Mouse (Mus musculus): ENCODE measurements around the gene Gm3383. TPM values are rescaled to one million over a fixed set of nuclear protein-coding genes. Genes with fewer than 3 reads are reported as not detected.
"Not testable (repeated sequence)": the region's sequence is repeated elsewhere in the genome, so short reads cannot be mapped to it uniquely, and the experiment has no call there.

Gene Gm3383
- total RNA-seq (2021) = 1 to 10 TPM; 4.3 to 5.1 TPM
- long read RNA-seq, experiment 1 = 0 reads
- long read RNA-seq, experiment 2, partial matches to known transcripts = 0 of 3 reads
- long read RNA-seq, experiment 2, other reads (novel, unspliced or antisense) = 3 of 3 reads

- H3K4me3 ChIP-seq; H3K27ac ChIP-seq; DNase-seq (ENCODE audit: low spot score in 2 of 2): not testable (repeated sequence)
These were observed at the start of gene Gm3383 for GRCm38 (mm10) chr14:5807882-5808281. Gene Gm3383 (minus strand): TSS chr14:5807982.

- H3K4me3 ChIP-seq; DNase-seq (ENCODE audit: low spot score in 2 of 2); H3K27ac ChIP-seq: not testable (repeated sequence)
These were observed 48.1 kb upstream of the Gm3383 start for GRCm38 (mm10) chr14:5855911-5856310.

GRCm38 (mm10) chr14:5830229-5830628, 22.4 kb upstream of the Gm3383 start, which contains the start of gene Gm3424:
Gene Gm3424 (minus strand): TSS chr14:5830329.
- not testable (repeated sequence) for H3K27ac ChIP-seq; H3K4me3 ChIP-seq; DNase-seq (ENCODE audit: low spot score in 2 of 2)

- not testable (repeated sequence) for H3K4me3 ChIP-seq
These were observed 5.0 kb upstream of the Gm3383 start for GRCm38 (mm10) chr14:5812699-5813356.

GRCm38 (mm10) chr14:5741477-5741876, 66.3 kb downstream of the Gm3383 start, which contains the start of gene Gm3373:
Gene Gm3373 (minus strand): TSS chr14:5741577.
- not testable (repeated sequence) for DNase-seq (ENCODE audit: low spot score in 2 of 2); H3K27ac ChIP-seq; H3K4me3 ChIP-seq

More at GRCm38 (mm10) chr14:5812699-5813356, 5.0 kb upstream of the Gm3383 start:
- not testable (repeated sequence) for DNase-seq (ENCODE audit: low spot score in 2 of 2); H3K27ac ChIP-seq

- H3K27ac ChIP-seq; H3K4me3 ChIP-seq; DNase-seq (ENCODE audit: low spot score in 2 of 2): not testable (repeated sequence)
These were observed 120.4 kb downstream of the Gm3383 start, which contains the start of gene Gm9603 for GRCm38 (mm10) chr14:5687357-5687756. Gene Gm9603 (minus strand): TSS chr14:5687457.

GRCm38 (mm10) chr14:5632928-5633327, 174.9 kb downstream of the Gm3383 start, which contains the start of gene Gm8265:
Gene Gm8265 (minus strand): TSS chr14:5633028.
- not testable (repeated sequence) for H3K4me3 ChIP-seq; DNase-seq (ENCODE audit: low spot score in 2 of 2); H3K27ac ChIP-seq

Other genes starting within 250 kb of the Gm3383 start
- gene Gm8265, start 175.0 kb downstream of the Gm3383 start, total RNA-seq (2021) = not detected
- gene Gm9603, start 120.5 kb downstream of the Gm3383 start, total RNA-seq (2021) = not detected
- gene Gm3373, start 66.4 kb downstream of the Gm3383 start, total RNA-seq (2021) = 1 to 10 TPM in 1 of 2 experiments, under 1 TPM in 1; 0.28 to 1.4 TPM
- gene Gm3424, start 22.3 kb upstream of the Gm3383 start, total RNA-seq (2021) = not detected
- 1 to 10 TPM in 1 of 2 experiments, under 1 TPM in 1; 0.92 to 1.3 TPM for gene Gm8237, start 72.4 kb upstream of the Gm3383 start, total RNA-seq (2021)
- gene Gm3248, start 153.8 kb upstream of the Gm3383 start, total RNA-seq (2021) = 1 to 10 TPM; 1.3 to 1.8 TPM
- gene Gm3453, start 171.2 kb upstream of the Gm3383 start, total RNA-seq (2021) = not detected

All from layer of hippocampus, adult 2 months (tissue).